Comparison of ENCODE assay signal across 10 mouse cellular contexts in the genomic region with DNA sequence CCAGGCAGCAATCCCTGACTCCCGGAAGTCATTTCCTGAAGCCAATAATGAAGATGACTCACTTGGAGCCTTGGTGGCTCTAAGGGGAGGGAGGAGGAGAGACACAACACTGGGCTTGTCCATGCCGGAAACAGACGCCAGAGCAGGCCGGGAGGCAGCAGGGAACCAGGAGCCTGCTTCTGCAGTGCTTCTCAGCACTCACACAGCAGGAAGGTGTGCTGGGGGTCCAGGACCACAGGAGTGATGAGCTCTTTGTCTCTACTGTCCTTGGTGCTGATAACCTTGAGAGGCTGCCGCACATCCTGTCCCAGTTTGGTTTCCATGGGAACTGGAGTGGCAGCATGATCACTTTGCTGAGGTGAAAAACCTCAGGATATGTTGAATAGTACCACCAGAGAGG. TPM values are rescaled to one million over a fixed set of nuclear protein-coding genes. Genes with fewer than 3 reads are reported as not detected.
A peak's percentile ranks its signal among the peaks of the same experiment; 100 is the strongest.
DNase-seq lines count a peak whose midpoint lies in the region; ATAC-seq lines count a peak whose summit lies in the region.
"Had no signal": no experiment of that assay in that cellular context is flagged by ENCODE, and none has a peak within 500 bp of the region (broad histone marks: within the 10 kb centered on the region; RNA-seq: fewer than 3 reads in every experiment).

No protein-coding gene starts in this region.

- H3K4me3 ChIP-seq in heart, embryonic 10.5 days = no peak overlapping the region
- H3K4me3 ChIP-seq in intestine, embryonic 14.5 days (ENCODE audit: low read depth, low read length) = no peak overlapping the region
- H3K4me3 ChIP-seq: heart, embryonic 13.5 days had no signal

- no peak overlapping the region for H3K27ac ChIP-seq in heart, embryonic 10.5 days
- no peak overlapping the region for H3K27ac ChIP-seq in intestine, embryonic 14.5 days (ENCODE audit: low read depth)
- H3K27ac ChIP-seq: heart, embryonic 13.5 days had no signal

- WGBS in heart, embryonic 10.5 days = 13% methylated on average over 5 of the region's 5 CpGs
- WGBS in intestine, embryonic 14.5 days = 16% methylated on average over 5 of the region's 5 CpGs

- DNase-seq in heart, adult 11 months = peak; percentile 93
- DNase-seq in heart, embryonic 10.5 days (ENCODE audit: low spot score) = no peak
- DNase-seq in R1 (ENCODE audit: low read depth, low spot score) = peak; percentile 79
- DNase-seq in cerebellum, postnatal 14 days = peak; percentile 36 to 50
- no peak for DNase-seq in intestine, embryonic 14.5 days (ENCODE audit: low spot score)
- DNase-seq in layer of hippocampus, adult 9-11 months = no peak
- no peak for DNase-seq in left cerebral cortex, postnatal 36 days (ENCODE audit: low spot score in 2 of 2)
- no peak for DNase-seq in spleen, postnatal 36 days (ENCODE audit: low spot score in 2 of 2)

- H3K9ac ChIP-seq in intestine, embryonic 14.5 days (ENCODE audit: low read length) = no peak overlapping the region
- H3K9ac ChIP-seq: heart, embryonic 13.5 days had no signal

- intact Hi-C loops in left cerebral cortex, postnatal 36 days (cut with DNase I) = no loop called here

- H3K4me2 ChIP-seq in intestine, embryonic 14.5 days (ENCODE audit: low read length) = no peak overlapping the region
- H3K4me2 ChIP-seq: heart, embryonic 13.5 days had no signal

- H3K36me3 ChIP-seq in heart, embryonic 10.5 days = no peaks in the 10 kb centered on the region
- H3K36me3 ChIP-seq in intestine, embryonic 14.5 days (ENCODE audit: control insufficient read depth, insufficient read depth, low read length) = no peaks in the 10 kb centered on the region
- H3K36me3 ChIP-seq: heart, embryonic 13.5 days had no signal

- ATAC-seq in intestine, embryonic 14.5 days (replicated peaks; ENCODE audit: low FRiP score, low TSS enrichment, low read depth) = peak; percentile 57

- peaks cover 20% of the 10 kb centered on the region for H3K4me1 ChIP-seq in heart, embryonic 10.5 days
- 0 out of 2 replicates have a peak, but pooled peaks cover 5% of the 10 kb centered on the region for H3K4me1 ChIP-seq in intestine, embryonic 14.5 days (replicated peaks; ENCODE audit: control insufficient read depth, insufficient read depth, low read length)

- no peaks in the 10 kb centered on the region for H3K9me3 ChIP-seq in heart, embryonic 10.5 days
- H3K9me3 ChIP-seq in intestine, embryonic 14.5 days (ENCODE audit: control insufficient read depth, low read length) = no peaks in the 10 kb centered on the region
- H3K9me3 ChIP-seq: heart, embryonic 13.5 days had no signal

- no peaks in the 10 kb centered on the region for H3K27me3 ChIP-seq in heart, embryonic 10.5 days (ENCODE audit: insufficient read depth, poor library complexity, severe bottlenecking)
- H3K27me3 ChIP-seq in intestine, embryonic 14.5 days (replicated peaks; ENCODE audit: control insufficient read depth, insufficient read depth, low read length) = no peaks in the 10 kb centered on the region
- H3K27me3 ChIP-seq: heart, embryonic 13.5 days had no signal

RNA-seq across cellular contexts. Expression of a gene that starts 51.5 kb away (rescaled TPM):
- 24.1 and 40.0 TPM in 2 replicates for polyA plus RNA-seq in heart, embryonic 10.5 days (2016; fragmentation: Nextera tagmentation; extraction: Ambion mirVana)
- polyA plus RNA-seq in intestine, embryonic 14.5 days (2014; fragmentation: Nextera tagmentation; extraction: Ambion mirVana) = 0.07 TPM in 1 of 2 replicates, not detected in the other
- under 1 TPM; 0.62 to 0.75 TPM for total RNA-seq in left cerebral cortex, postnatal 36 days (2021)
- total RNA-seq: MEL had no signal

Comparison
In these comparisons a context has a peak if more than half of its experiments do, and no peak if none do; other contexts are left out.
1. DNase-seq: peak in heart, adult 11 months (single experiment), R1 (single experiment) and cerebellum, postnatal 14 days (2 of 2); none in heart, embryonic 10.5 days (single experiment), intestine, embryonic 14.5 days (single experiment), layer of hippocampus, adult 9-11 months (single experiment), left cerebral cortex, postnatal 36 days (0 of 2) and spleen, postnatal 36 days (0 of 2).
2. RNA of a gene that starts 51.5 kb away (polyA plus RNA-seq): 24.1 to 40.0 TPM in heart, embryonic 10.5 days; 0.07 TPM in intestine, embryonic 14.5 days; every median in the first group is over 10 times any median in the second.